Mouse (Mus musculus): ENCODE measurements around the gene Spock2. TPM values are rescaled to one million over a fixed set of nuclear protein-coding genes. Genes with fewer than 3 reads are reported as not detected.
"Not testable (repeated sequence)": the region's sequence is repeated elsewhere in the genome, so short reads cannot be mapped to it uniquely, and the experiment has no call there.

Spock2 gene
- total RNA-seq, 2 experiments from 2014 or later = 6.0 to 6.7 TPM

- peak in 1 of 2 experiments; percentile 55 for DNase-seq (ENCODE audit: low spot score in 2 of 2)
Observed at GRCm38 (mm10) chr10:60106531-60107186, 640 bp downstream of the Spock2 start.

DNA sequence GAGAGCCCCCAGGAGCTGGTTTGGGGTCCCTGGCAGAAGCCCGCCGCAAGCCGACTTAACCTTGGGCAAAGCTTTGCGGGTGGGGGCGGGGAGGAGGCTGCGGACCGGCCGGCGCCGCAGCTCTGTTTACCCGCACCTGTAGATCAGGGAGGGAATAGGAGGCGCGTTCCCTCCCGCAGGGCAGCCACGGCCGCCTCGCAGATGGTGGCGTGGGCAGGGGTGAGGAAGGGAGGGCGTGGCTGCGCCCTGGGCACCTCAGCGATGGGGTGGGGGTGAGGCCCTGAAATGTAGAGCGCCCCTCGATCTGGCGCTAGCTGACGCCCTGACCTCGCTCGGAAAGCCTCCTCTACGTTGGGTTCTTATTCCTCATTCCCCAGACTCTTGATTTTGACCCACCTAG, 1.4 kb downstream of the Spock2 start:
- DNase-seq (ENCODE audit: low spot score in 2 of 2) = no peak

DNA sequence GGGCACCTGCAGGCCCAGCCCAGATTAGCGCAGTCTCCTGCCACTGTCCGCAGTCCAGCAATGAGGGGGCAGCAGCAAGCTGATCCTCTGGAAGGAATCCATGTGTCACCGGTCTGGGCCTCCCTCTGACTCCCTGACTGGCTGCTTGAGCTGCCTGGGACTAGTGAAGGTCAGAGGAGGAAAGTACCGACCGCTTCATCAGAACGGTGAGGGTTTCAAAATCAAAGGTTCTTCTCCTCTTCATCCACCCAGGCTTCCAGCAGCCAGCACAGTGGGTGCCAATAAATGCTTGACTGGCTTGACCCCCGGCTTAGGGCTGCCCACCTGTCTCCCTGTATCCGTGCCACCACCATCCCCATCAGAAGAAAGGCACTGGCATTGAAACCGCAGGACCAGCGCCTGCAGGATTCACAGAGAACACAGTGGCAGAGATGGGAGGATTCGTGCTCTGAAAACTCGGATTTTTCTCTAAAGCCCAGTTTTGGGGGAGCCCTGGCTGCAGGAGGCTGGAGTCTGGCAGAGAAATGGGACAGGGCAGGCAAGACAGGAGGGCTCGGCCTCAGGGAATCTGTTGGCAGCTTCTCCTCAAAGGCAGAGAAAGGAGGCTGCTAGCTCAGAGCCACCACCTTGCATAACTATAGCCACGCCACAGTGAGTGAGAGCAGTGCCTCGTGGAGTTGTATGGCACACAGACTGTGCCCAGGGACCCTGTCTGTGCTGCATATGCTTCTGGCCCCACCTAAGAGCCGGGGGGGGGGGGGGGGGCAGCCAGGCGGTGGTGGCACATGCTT, 2.5 kb downstream of the Spock2 start:
- DNase-seq (ENCODE audit: low spot score in 2 of 2) = no peak

GRCm38 (mm10) chr10:60109336-60109735, 3.3 kb downstream of the Spock2 start:
- DNase-seq (ENCODE audit: low spot score in 2 of 2) = no peak

DNA sequence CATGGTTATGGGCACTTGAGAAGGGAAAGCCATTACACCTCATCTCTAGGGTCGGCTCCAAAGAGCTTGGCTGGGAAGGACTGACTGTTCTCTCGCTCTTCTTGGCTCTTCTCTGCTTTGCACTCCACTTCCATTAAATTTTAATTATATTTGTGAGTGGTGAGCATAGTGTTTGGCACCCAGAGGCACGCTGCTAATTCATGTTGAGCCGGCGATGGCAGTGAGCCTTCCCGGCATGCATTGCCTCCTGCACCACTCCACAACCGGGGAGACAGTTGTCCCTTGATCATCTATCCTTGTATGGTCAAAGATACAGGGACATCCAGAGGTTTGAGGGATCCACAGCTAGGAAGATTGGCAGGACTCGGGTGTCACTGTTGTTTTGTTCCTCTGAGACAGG, 4.0 kb downstream of the Spock2 start:
- no peak for DNase-seq (ENCODE audit: low spot score in 2 of 2)

DNA sequence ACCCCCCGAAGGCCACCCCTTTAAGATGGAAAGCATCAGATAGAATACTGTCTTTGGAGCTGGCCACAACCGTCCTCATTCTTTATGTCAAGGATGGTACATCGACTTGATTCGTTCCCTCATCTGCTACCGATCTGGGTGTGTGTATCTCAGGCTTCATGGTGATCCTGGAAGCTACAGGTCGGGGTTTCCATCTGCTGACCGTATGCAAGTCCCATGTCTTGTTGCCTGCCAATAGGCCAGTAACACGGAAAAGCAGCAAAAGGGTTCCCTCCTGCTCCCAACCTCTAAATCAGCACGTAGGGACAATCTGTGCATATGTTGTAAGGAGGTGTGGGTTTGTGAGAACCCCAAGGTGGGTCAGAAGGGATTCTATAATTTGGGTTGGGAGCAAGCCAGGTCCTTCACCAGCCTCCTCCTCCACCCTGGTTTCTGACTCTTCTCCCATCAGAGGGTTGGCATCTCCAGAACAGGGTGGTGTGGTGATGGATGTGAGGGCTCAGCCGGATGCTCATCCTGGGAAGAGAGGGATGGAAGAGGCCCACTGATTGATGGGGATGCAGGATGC, 5.0 kb downstream of the Spock2 start:
- DNase-seq (ENCODE audit: low spot score in 2 of 2) = no peak

- no peak for DNase-seq (ENCODE audit: low spot score in 2 of 2)
Observed at GRCm38 (mm10) chr10:60113965-60114690, 8.1 kb downstream of the Spock2 start.

DNA sequence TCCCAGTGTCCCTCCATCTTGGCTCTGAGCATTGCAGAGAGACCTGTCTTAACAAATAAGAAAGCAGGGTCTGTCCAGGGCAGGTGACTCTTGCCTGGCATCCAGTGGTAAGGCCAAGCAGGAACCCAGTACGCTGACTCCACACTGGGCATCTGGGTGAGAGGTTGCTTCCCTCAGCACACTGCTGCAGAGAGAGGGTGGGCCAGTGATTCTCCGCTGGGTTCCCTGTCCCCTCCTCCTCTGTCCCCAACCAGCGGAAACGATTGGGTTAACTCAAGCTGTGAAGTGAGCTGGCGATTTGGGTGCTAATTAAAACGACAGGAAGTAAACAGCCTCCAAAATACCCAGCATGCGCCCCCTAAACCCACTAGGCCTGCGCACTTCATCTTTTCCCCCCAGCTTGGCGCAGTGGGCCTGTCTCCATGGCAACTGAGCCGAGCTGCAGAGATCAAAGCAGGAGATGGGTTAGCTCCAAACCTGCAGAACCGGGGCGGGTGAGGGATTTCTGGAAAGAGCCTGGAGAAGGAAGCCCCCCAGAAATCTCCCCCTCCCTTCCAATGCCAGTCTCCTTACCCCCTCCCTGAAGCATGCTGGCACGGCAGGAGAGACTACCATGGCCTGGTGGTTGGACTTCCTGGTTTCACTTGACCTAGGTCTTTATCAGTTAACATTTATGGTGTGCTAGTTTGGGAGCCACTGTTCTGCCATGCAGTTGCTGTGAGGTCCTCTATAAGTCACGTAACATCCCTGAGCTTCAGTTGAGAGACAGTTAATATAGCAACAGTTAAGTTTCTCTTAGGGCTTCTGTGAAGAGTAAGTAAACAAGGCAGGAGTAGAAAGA, 9.5 kb downstream of the Spock2 start:
- DNase-seq (ENCODE audit: low spot score in 2 of 2) = no peak

GRCm38 (mm10) chr10:60116997-60117396, 11.0 kb downstream of the Spock2 start:
- DNase-seq (ENCODE audit: low spot score in 2 of 2) = no peak

- no peak for DNase-seq (ENCODE audit: low spot score in 2 of 2)
Observed at GRCm38 (mm10) chr10:60118464-60118863, 12.4 kb downstream of the Spock2 start.

GRCm38 (mm10) chr10:60120630-60121029, 14.6 kb downstream of the Spock2 start:
- DNase-seq (ENCODE audit: low spot score in 2 of 2) = no peak

- DNase-seq (ENCODE audit: low spot score in 2 of 2) = peak in 1 of 2 experiments; percentile 29
Observed at GRCm38 (mm10) chr10:60124078-60124477, 18.1 kb downstream of the Spock2 start.

- no peak for DNase-seq (ENCODE audit: low spot score in 2 of 2)
Observed at GRCm38 (mm10) chr10:60125529-60126327, 19.7 kb downstream of the Spock2 start.

DNA sequence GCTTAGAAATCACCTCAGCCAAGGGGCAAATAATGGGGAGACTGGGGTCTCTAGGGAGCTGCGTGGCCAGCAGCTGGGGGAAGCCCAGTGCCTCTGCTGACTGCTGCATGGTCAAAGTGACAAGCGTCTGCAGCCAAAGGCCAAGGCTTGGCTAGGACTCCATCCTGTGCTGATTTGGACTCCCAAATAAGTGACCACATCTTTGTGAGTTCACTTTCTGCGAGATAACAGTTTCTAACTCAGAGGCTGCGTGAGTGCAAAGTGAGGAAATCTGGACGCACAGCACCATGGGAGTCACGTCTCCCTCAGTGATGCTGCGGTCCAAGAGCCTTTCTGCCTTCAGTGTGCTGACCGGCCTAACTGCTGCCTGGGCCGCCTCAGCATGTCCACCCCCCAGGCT, 22.3 kb downstream of the Spock2 start:
- DNase-seq (ENCODE audit: low spot score in 2 of 2) = no peak

DNA sequence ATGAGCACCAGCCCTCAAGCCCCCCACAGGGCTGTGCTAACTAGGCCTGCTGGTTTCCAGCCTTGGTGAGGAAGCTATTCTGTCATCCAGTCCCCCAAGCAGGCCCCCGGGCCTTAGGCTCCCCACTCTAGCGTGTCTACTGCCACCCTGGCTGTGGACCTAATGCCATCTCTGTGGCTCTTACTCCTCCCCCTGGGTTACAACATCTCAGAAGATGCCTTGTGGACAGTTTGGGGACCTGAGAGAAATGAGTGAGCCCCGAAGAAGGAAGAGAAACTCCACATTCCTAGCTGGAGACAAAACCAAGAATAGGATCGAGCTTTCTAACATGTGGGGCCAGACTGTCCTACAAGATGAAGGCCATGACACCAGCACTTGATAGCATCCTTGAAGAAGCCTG, 24.5 kb downstream of the Spock2 start:
- DNase-seq (ENCODE audit: low spot score in 2 of 2) = no peak

DNA sequence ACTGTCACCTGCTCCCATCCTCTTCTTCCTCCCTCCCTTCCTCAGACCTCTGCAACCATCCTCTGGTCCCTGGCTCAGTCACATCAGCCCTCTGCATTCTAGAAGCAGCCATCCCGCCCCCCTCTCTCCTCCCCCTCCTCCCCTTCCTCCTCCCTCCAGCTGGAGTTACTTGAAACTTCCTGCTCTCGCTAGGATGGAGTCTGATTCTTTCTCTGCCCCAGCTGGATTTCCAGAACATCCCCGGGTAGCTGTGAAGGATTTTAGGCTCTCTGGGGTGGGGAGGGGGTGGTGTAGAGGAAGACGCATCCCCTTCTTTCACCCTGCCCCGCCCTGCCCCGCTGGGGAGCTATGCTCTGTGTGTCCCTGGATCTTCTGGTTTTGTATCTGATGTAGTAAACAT, 27.5 kb downstream of the Spock2 start:
- no peak for DNase-seq (ENCODE audit: low spot score in 2 of 2)

DNA sequence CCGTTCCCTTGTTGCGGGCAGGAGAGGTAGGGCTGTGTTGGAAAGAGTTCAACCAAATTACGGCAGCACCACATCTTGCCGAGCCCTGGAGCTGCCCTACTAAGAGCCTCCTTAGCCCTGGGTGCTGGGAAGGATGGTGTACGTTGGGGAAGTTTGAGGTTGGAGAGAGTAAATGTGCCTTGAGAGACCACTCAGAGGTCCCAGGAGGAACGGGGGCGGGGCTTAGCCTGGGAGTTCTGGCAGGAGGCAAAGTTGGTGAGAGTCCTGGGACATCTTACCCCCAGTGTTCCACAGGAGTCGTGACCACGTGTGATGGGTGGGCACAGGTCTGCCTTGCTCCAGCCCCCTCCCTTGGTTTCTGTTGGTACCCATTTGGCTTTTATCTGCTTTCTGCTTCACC, 28.2 kb downstream of the Spock2 start:
- DNase-seq (ENCODE audit: low spot score in 2 of 2) = no peak

DNA sequence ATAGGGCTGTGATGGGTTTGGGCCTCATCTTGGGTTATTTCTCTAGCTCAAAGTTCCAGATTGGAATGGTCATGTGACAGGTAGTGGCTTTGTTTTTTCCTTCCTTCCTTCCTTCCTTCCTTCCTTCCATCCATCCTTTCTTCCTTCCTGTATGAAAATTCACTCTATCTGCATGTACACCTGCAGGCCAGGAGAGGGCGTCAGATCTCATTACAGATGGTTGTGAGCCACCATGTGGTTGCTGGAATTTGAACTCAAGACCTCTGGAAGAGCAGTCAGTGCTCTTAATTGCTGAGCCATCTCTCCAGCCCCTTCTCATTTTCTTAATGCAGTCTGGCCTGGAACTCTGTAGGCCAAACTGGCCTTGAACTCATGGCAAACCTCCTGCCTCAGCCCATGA, 30.0 kb downstream of the Spock2 start:
- not testable (repeated sequence) for DNase-seq (ENCODE audit: low spot score in 2 of 2)

- DNase-seq (ENCODE audit: low spot score in 2 of 2) = no peak
Observed at GRCm38 (mm10) chr10:60136935-60137334, 30.9 kb downstream of the Spock2 start.

DNA sequence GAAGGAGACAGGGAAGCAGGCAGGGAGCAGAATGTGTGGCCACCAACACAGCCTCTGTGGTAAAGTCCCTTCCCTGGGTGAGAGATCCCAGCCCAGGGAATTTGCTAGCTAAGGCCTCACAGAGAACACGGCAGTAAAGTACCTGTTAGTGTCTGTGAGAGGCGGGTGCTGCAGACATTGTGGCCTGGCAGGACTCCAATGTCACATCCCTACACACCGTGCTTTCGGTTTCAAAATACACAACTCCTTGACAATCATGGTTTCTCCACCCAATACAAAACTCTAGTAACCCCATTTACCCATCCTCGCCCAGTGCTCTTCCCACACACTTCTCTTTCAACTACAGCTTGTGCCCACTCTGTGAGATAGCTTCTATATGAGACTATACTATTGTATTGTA, 32.7 kb downstream of the Spock2 start:
- DNase-seq (ENCODE audit: low spot score in 2 of 2) = no peak
